Mouse (Mus musculus) C2C12 (cell line): ENCODE data around the gene Slc1a3.

Experiments used
- CTCF ChIP-seq: IDR thresholded peaks from one replicate; pipeline ENCODE4 v1.5.1; 2011; ENCODE audit not compliant: control insufficient read depth, insufficient read depth, insufficient read length
- MYOD1 ChIP-seq: IDR thresholded peaks from one replicate; pipeline ENCODE4 v1.6.1; 2011; ENCODE audit warnings: low read depth; ENCODE audit not compliant: control insufficient read depth, insufficient read length
- USF1 ChIP-seq: IDR thresholded peaks from one replicate; pipeline ENCODE4 v1.6.1; 2011; ENCODE audit warnings: low read depth, mild to moderate bottlenecking, control low read depth, moderate library complexity

GRCm38 (mm10) chr15:8734363-8734739, 23.8 kb upstream of the Slc1a3 start:
- no peak for TF ChIP-seq CTCF
- no peak for TF ChIP-seq USF1
- TF ChIP-seq MYOD1 = no peak
